Mouse (Mus musculus): Measurements from ENCODE around the gene Ropn1l. TPM values are rescaled to one million over a fixed set of nuclear protein-coding genes. Genes with fewer than 3 reads are reported as not detected.
A peak's percentile ranks its signal among the peaks of the same experiment; 100 is the strongest.

Gene Ropn1l
- total RNA-seq, 2 experiments from 2014 or later = 0.57 to 1.1 TPM

- no peak for DNase-seq (ENCODE audit: low spot score in 2 of 2)
Observed at GRCm38 (mm10) chr15:31412436-31412835, 41.1 kb downstream of the Ropn1l start.

GRCm38 (mm10) chr15:31407490-31407889, 46.0 kb downstream of the Ropn1l start:
- DNase-seq (ENCODE audit: low spot score in 2 of 2) = no peak

- DNase-seq (ENCODE audit: low spot score in 2 of 2) = no peak
Observed at GRCm38 (mm10) chr15:31406881-31407280, 46.7 kb downstream of the Ropn1l start.

- no peak for DNase-seq (ENCODE audit: low spot score in 2 of 2)
Observed at GRCm38 (mm10) chr15:31404346-31404745, 49.2 kb downstream of the Ropn1l start.

GRCm38 (mm10) chr15:31402200-31402892, 51.2 kb downstream of the Ropn1l start:
- no peak for DNase-seq (ENCODE audit: low spot score in 2 of 2)

GRCm38 (mm10) chr15:31400974-31401373, 52.6 kb downstream of the Ropn1l start:
- no peak for DNase-seq (ENCODE audit: low spot score in 2 of 2)

- peak; percentile 40 to 71 for DNase-seq (ENCODE audit: low spot score in 2 of 2)
Observed at GRCm38 (mm10) chr15:31398769-31399168, 54.8 kb downstream of the Ropn1l start.

- no peak for DNase-seq (ENCODE audit: low spot score in 2 of 2)
Observed at GRCm38 (mm10) chr15:31397379-31397778, 56.2 kb downstream of the Ropn1l start.

- no peak for DNase-seq (ENCODE audit: low spot score in 2 of 2)
Observed at GRCm38 (mm10) chr15:31396755-31397154, 56.8 kb downstream of the Ropn1l start.

- no peak for DNase-seq (ENCODE audit: low spot score in 2 of 2)
Observed at GRCm38 (mm10) chr15:31395986-31396385, 57.6 kb downstream of the Ropn1l start.

GRCm38 (mm10) chr15:31393402-31393801, 60.1 kb downstream of the Ropn1l start:
- DNase-seq (ENCODE audit: low spot score in 2 of 2) = peak; percentile 47 to 82

- peak in 1 of 2 experiments; percentile 62 for DNase-seq (ENCODE audit: low spot score in 2 of 2)
Observed at GRCm38 (mm10) chr15:31392705-31393104, 60.8 kb downstream of the Ropn1l start.

- no peak for DNase-seq (ENCODE audit: low spot score in 2 of 2)
Observed at GRCm38 (mm10) chr15:31392135-31392534, 61.4 kb downstream of the Ropn1l start.

Other genes starting within 250 kb of the Ropn1l start
- 1 to 10 TPM; 7.5 to 8.5 TPM for gene Dap, start 229.4 kb downstream of the Ropn1l start, total RNA-seq (2021)
- 10 to 100 TPM; 61.6 to 66.7 TPM for gene Ankrd33b, start 86.0 kb downstream of the Ropn1l start, total RNA-seq (2021)
- 100 to 1,000 TPM; 189 to 191 TPM for gene March6, start 77.3 kb upstream of the Ropn1l start, total RNA-seq (2021)
- 10 to 100 TPM; 14.3 to 17.7 TPM for gene Cmbl, start 111.7 kb upstream of the Ropn1l start, total RNA-seq (2021)
- 100 to 1,000 TPM; 240 to 245 TPM for gene Cct5, start 148.1 kb upstream of the Ropn1l start, total RNA-seq (2021)
- 10 to 100 TPM; 12.5 to 12.6 TPM for gene Fam173b, start 148.1 kb upstream of the Ropn1l start, total RNA-seq (2021)

Data from layer of hippocampus, adult 18-20 months (tissue).